Mouse (Mus musculus) G1E (cell line): Measurements from ENCODE around the gene Atp2b2. TPM values are rescaled to one million over a fixed set of nuclear protein-coding genes. Genes with fewer than 3 reads are reported as not detected.

Source experiments
- ATAC-seq: 2 replicates; pipeline ENCODE4 v1.8.0; 2016; ENCODE audit warnings: mild to moderate bottlenecking; ENCODE audit not compliant: insufficient number of reproducible peaks, poor library complexity, low FRiP score, severe bottlenecking; ENCODE audit errors: extremely low read depth
- DNase-seq: peaks from one replicate; pipeline ENCODE4 v3.0.0; 2012; ENCODE audit warnings: low spot score
- H3K27me3 ChIP-seq: 2 replicates; pipeline ENCODE4 v1.6.1; 2012; ENCODE audit warnings: mild to moderate bottlenecking, low read length, inconsistent platforms; ENCODE audit not compliant: insufficient read depth
- H3K36me3 ChIP-seq: replicated peaks from 2 replicates; pipeline ENCODE3; 2012; ENCODE audit warnings: mild to moderate bottlenecking, inconsistent platforms
- H3K4me1 ChIP-seq: 2 replicates; pipeline ENCODE4 v1.6.1; 2012; ENCODE audit warnings: low read depth, low read length, inconsistent platforms, mixed read lengths; ENCODE audit not compliant: insufficient read depth
- H3K4me3 ChIP-seq: 2 replicates; pipeline ENCODE4 v1.5.1; 2012; ENCODE audit warnings: low read depth, mild to moderate bottlenecking, inconsistent platforms, low read length, moderate library complexity, mixed read lengths
- H3K9me3 ChIP-seq: replicated peaks from 2 replicates; pipeline ENCODE4 v1.6.1; 2012; ENCODE audit warnings: inconsistent platforms
- CTCF ChIP-seq: IDR thresholded peaks from 2 replicates; pipeline ENCODE4 v1.5.1; 2012; ENCODE audit warnings: low read depth, low read length, inconsistent platforms, mixed read lengths
- GATA1 ChIP-seq: IDR thresholded peaks from 2 replicates; pipeline ENCODE4 v1.6.1; 2012; ENCODE audit warnings: borderline replicate concordance, low read length, inconsistent platforms, mixed read lengths
- GATA2 ChIP-seq: IDR thresholded peaks from 2 replicates; pipeline ENCODE4 v1.6.1; 2012; ENCODE audit warnings: low read depth, low read length, inconsistent platforms, borderline replicate concordance
- POLR2AphosphoS5 ChIP-seq: IDR thresholded peaks from 2 replicates; pipeline ENCODE4 v1.6.1; 2012; ENCODE audit warnings: low read depth, low read length, inconsistent platforms; ENCODE audit not compliant: insufficient replicate concordance
- TAL1 ChIP-seq: conservative IDR thresholded peaks from 2 replicates; pipeline ENCODE4 v1.6.1; 2012; ENCODE audit warnings: low read depth, low read length, inconsistent platforms, mixed read lengths
- polyA plus RNA-seq: library from polyadenylated mRNA; stranded (reverse); fragments of >175 nt; gene quantifications from 2 replicates; pipeline ENCODE4 v1.2.3, GENCODE M21; 2012
- total RNA-seq, 2 experiments: library from RNA; stranded (forward) in 1 of 2; stranded (reverse) in 1 of 2; fragments of 200-1000 nt in 1 of 2; fragments of >200 nt in 1 of 2; fragmentation: Nextera tagmentation in 1 of 2; gene quantifications; 2 replicates each; pipeline ENCODE4 v1.2.3; 2014 to 2017

The Atp2b2 gene
- total and polyA plus RNA-seq, 3 experiments = 0.22 TPM; not detected in 2

- Histone ChIP-seq H3K9me3 (peaks cover 93% of the 10 kb centered on the region), H3K4me1 (no peaks in the 10 kb centered on the region), H3K27me3 (no peaks in the 10 kb centered on the region), H3K4me3 (no peak overlapping the region), H3K36me3 (no peaks in the 10 kb centered on the region)
- DNase-seq (no peak), ATAC-seq (no peak)
- TF ChIP-seq TAL1 = no peak
- TF ChIP-seq GATA2 = no peak
- TF ChIP-seq CTCF = no peak
- TF ChIP-seq GATA1 = no peak
- TF ChIP-seq POLR2AphosphoS5 = no peak
Measured at GRCm38 (mm10) chr6:113861375-113861770, 181.0 kb downstream of the Atp2b2 start.

- no peak for ATAC-seq
- no peak for DNase-seq
- Histone ChIP-seq H3K9me3 (peaks cover 93% of the 10 kb centered on the region), H3K4me3 (no peak overlapping the region), H3K27me3 (no peaks in the 10 kb centered on the region), H3K36me3 (no peaks in the 10 kb centered on the region), H3K4me1 (no peaks in the 10 kb centered on the region)
- TF ChIP-seq CTCF (no peak), GATA1 (no peak), GATA2 (no peak), POLR2AphosphoS5 (no peak), TAL1 (no peak)
Measured at GRCm38 (mm10) chr6:113860735-113861374, 181.6 kb downstream of the Atp2b2 start.

- no peaks in the 10 kb centered on the region for H3K4me1 ChIP-seq
- H3K9me3 ChIP-seq = peaks cover 92% of the 10 kb centered on the region
- no peaks in the 10 kb centered on the region for H3K36me3 ChIP-seq
- TF ChIP-seq GATA2 (no peak), TAL1 (no peak), GATA1 (no peak), CTCF (no peak), POLR2AphosphoS5 (no peak)
- DNase-seq (no peak), ATAC-seq (no peak)
- no peaks in the 10 kb centered on the region for H3K27me3 ChIP-seq
- no peak overlapping the region for H3K4me3 ChIP-seq
Measured at GRCm38 (mm10) chr6:113860023-113860734, 182.2 kb downstream of the Atp2b2 start.

GRCm38 (mm10) chr6:113858317-113858716 is 184.1 kb downstream of the Atp2b2 start:
- no peaks in the 10 kb centered on the region for H3K36me3 ChIP-seq
- no peak overlapping the region for H3K4me3 ChIP-seq
- DNase-seq (no peak), ATAC-seq (no peak)
- H3K27me3 ChIP-seq = no peaks in the 10 kb centered on the region
- peaks cover 95% of the 10 kb centered on the region for H3K9me3 ChIP-seq
- TF ChIP-seq GATA1 (no peak), TAL1 (no peak), CTCF (no peak), GATA2 (no peak), POLR2AphosphoS5 (no peak)
- no peaks in the 10 kb centered on the region for H3K4me1 ChIP-seq

- TF ChIP-seq GATA1 (no peak), TAL1 (no peak), POLR2AphosphoS5 (no peak), CTCF (no peak), GATA2 (no peak)
- H3K4me1 ChIP-seq = no peaks in the 10 kb centered on the region
- no peak overlapping the region for H3K4me3 ChIP-seq
- peaks cover 94% of the 10 kb centered on the region for H3K9me3 ChIP-seq
- ATAC-seq (no peak), DNase-seq (no peak)
- H3K36me3 ChIP-seq = no peaks in the 10 kb centered on the region
- no peaks in the 10 kb centered on the region for H3K27me3 ChIP-seq
Measured at GRCm38 (mm10) chr6:113857310-113857873, 185.0 kb downstream of the Atp2b2 start.

GRCm38 (mm10) chr6:113856790-113857189 is 185.6 kb downstream of the Atp2b2 start:
- no peak for ATAC-seq

More at GRCm38 (mm10) chr6:113856790-113857189, 185.6 kb downstream of the Atp2b2 start:
- H3K9me3 ChIP-seq = peaks cover 94% of the 10 kb centered on the region
- DNase-seq = no peak
- TF ChIP-seq TAL1 = no peak
- TF ChIP-seq GATA2 = no peak
- TF ChIP-seq POLR2AphosphoS5 = no peak
- TF ChIP-seq GATA1 = no peak
- TF ChIP-seq CTCF = no peak
- no peaks in the 10 kb centered on the region for H3K4me1 ChIP-seq
- H3K36me3 ChIP-seq = no peaks in the 10 kb centered on the region
- H3K27me3 ChIP-seq = no peaks in the 10 kb centered on the region
- H3K4me3 ChIP-seq = no peak overlapping the region
